Mouse (Mus musculus) hindbrain, embryonic 10.5 days (tissue): ENCODE measurements at regions not wholly inside any gene's neighbourhood (a gene's known extent, or its start where the extent isn't known, plus 50 kb on each side); places are given as distances from the start of the nearest gene placed in this dataset.

Experiments used
- DNase-seq: peaks from one replicate; pipeline ENCODE4 v3.0.0-alpha.2; 2017; ENCODE audit warnings: low spot score
- H3K27ac ChIP-seq: fragments of 300-500 bp; sonication (generic); 2 replicates; pipeline ENCODE4 v1.5.1; 2016; ENCODE audit warnings: mild to moderate bottlenecking, moderate library complexity
- H3K27me3 ChIP-seq: fragments of 300-500 bp; sonication (generic); 2 replicates; pipeline ENCODE4 v1.6.1; 2016; ENCODE audit warnings: mild to moderate bottlenecking; ENCODE audit not compliant: poor library complexity, insufficient read depth, severe bottlenecking
- H3K36me3 ChIP-seq: fragments of 300-500 bp; sonication (generic); 2 replicates; pipeline ENCODE4 v1.6.1; 2016; ENCODE audit warnings: mild to moderate bottlenecking, moderate library complexity
- H3K4me1 ChIP-seq: fragments of 300-500 bp; sonication (generic); replicated peaks from 2 replicates; pipeline ENCODE4 v1.6.1; 2016; ENCODE audit warnings: mild to moderate bottlenecking
- H3K4me3 ChIP-seq: fragments of 300-500 bp; sonication (generic); 2 replicates; pipeline ENCODE4 v1.5.1; 2016; ENCODE audit warnings: mild to moderate bottlenecking, moderate library complexity
- H3K9me3 ChIP-seq: fragments of 300-500 bp; sonication (generic); 2 replicates; pipeline ENCODE4 v1.6.1; 2016; ENCODE audit warnings: mild to moderate bottlenecking, moderate library complexity
- WGBS: fragments of 180-500 bp; shearing (Covaris S2); methylation state at CpG from one replicate; pipeline ENCODE4 v1.1.7; 2016; 5-methylcytosine and 5-hydroxymethylcytosine counted together

GRCm38 (mm10) chr3:100359036-100359435, 130.1 kb downstream of the Tent5c start:
- DNase-seq: peak; percentile 54
- Histone ChIP-seq H3K9me3 (no peaks in the 10 kb centered on the region), H3K27me3 (no peaks in the 10 kb centered on the region), H3K4me3 (peak overlapping the region; percentile 35), H3K36me3 (no peaks in the 10 kb centered on the region), H3K27ac (peak overlapping the region; percentile 69), H3K4me1 (no peaks in the 10 kb centered on the region)
- WGBS: 36% methylated on average over 8 of the region's 8 CpGs

GRCm38 (mm10) chr3:100333478-100333877, 155.6 kb downstream of the Tent5c start:
- Histone ChIP-seq H3K4me3 (no peak overlapping the region), H3K4me1 (no peaks in the 10 kb centered on the region), H3K27ac (no peak overlapping the region), H3K36me3 (no peaks in the 10 kb centered on the region), H3K9me3 (no peaks in the 10 kb centered on the region), H3K27me3 (no peaks in the 10 kb centered on the region)
- WGBS: 86% methylated on average over 2 of the region's 2 CpGs
- no peak for DNase-seq

- Histone ChIP-seq H3K27ac (no peak overlapping the region), H3K27me3 (no peaks in the 10 kb centered on the region), H3K4me1 (no peaks in the 10 kb centered on the region), H3K4me3 (no peak overlapping the region), H3K36me3 (no peaks in the 10 kb centered on the region), H3K9me3 (0 out of 2 replicates have a peak, but pooled peaks cover 3% of the 10 kb centered on the region)
- no peak for DNase-seq
Observed at GRCm38 (mm10) chr3:100318357-100318756, 156.2 kb upstream of the Wdr3 start.

DNA sequence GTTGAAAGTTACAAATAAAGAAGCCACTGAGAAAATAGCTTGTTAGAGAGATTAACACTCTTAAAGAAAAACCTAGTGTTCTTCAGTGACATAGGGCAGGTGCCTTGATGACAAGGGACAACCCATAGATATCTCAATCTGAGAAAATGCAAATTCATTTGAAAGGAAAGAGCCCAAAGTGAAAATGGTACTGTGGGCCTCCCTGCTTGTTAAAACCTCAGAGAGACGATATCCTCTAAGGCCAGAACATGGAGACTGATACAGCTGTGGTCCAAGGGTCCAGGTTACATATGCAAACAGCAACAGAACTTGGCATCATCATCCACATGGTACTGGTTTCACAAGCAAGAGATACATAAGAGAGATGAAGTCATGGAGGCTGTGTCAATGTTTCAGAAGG, 125.6 kb upstream of the Wdr3 start:
- H3K27ac ChIP-seq: no peak overlapping the region
- H3K27me3 ChIP-seq: no peaks in the 10 kb centered on the region
- no peaks in the 10 kb centered on the region for H3K36me3 ChIP-seq
- DNase-seq: no peak
- 87% methylated on average over 1 of the region's 1 CpGs for WGBS
- H3K4me1 ChIP-seq: no peaks in the 10 kb centered on the region
- no peaks in the 10 kb centered on the region for H3K9me3 ChIP-seq
- no peak overlapping the region for H3K4me3 ChIP-seq

GRCm38 (mm10) chr3:100266976-100267375, 104.8 kb upstream of the Wdr3 start:
- H3K27ac ChIP-seq: no peak overlapping the region
- H3K9me3 ChIP-seq: no peaks in the 10 kb centered on the region
- no peaks in the 10 kb centered on the region for H3K27me3 ChIP-seq
- no peaks in the 10 kb centered on the region for H3K36me3 ChIP-seq
- H3K4me1 ChIP-seq: no peaks in the 10 kb centered on the region
- no peak for DNase-seq
- H3K4me3 ChIP-seq: no peak overlapping the region

GRCm38 (mm10) chr3:100264991-100265390, 102.8 kb upstream of the Wdr3 start:
- Histone ChIP-seq H3K36me3 (no peaks in the 10 kb centered on the region), H3K27me3 (no peaks in the 10 kb centered on the region), H3K27ac (no peak overlapping the region), H3K4me3 (no peak overlapping the region), H3K4me1 (no peaks in the 10 kb centered on the region), H3K9me3 (no peaks in the 10 kb centered on the region)
- 67% methylated on average over 5 of the region's 5 CpGs for WGBS
- DNase-seq: no peak
